ENCODE assay signal across 8 mouse cellular contexts in genomic region chr19:55218192-55218739, GRCm38 (mm10). TPM values are rescaled to one million over a fixed set of nuclear protein-coding genes. Genes with fewer than 3 reads are reported as not detected.
A peak's percentile ranks its signal among the peaks of the same experiment; 100 is the strongest.
DNase-seq lines count a peak whose midpoint lies in the region; ATAC-seq and TF ChIP-seq lines count a peak whose summit lies in the region.

No protein-coding gene starts in this region.

- H3K27me3 ChIP-seq in forebrain, embryonic 14.5 days (replicated peaks; ENCODE audit: control insufficient read depth, insufficient read depth, low read length): no peaks in the 10 kb centered on the region
- no peaks in the 10 kb centered on the region for H3K27me3 ChIP-seq in liver, postnatal 0 days (ENCODE audit: insufficient read depth, low read length)
- peaks cover 4% of the 10 kb centered on the region; the same call in 1 of the 2 replicates for H3K27me3 ChIP-seq in neural tube, embryonic 13.5 days
- H3K27me3 ChIP-seq in testis, adult 2 months (ENCODE audit: control insufficient read depth, insufficient read depth, low read length): no peaks in the 10 kb centered on the region

- peak overlapping the region; percentile 56 to 84 for H3K4me3 ChIP-seq in ES-E14 (ENCODE audit: insufficient read depth in 1 of 2, low read depth in 1 of 2, low read length in 2 of 2, poor library complexity in 1 of 2, severe bottlenecking in 1 of 2)
- peak overlapping the region; percentile 28 for H3K4me3 ChIP-seq in forebrain, embryonic 14.5 days (ENCODE audit: low read depth, low read length)
- H3K4me3 ChIP-seq in liver, postnatal 0 days (ENCODE audit: low read depth, low read length): peak overlapping the region; percentile 51
- H3K4me3 ChIP-seq in neural tube, embryonic 13.5 days: peak overlapping the region; percentile 42
- peak overlapping the region; percentile 79 for H3K4me3 ChIP-seq in testis, adult 2 months (ENCODE audit: control insufficient read depth, low read depth, low read length)

- H3K9me3 ChIP-seq in ES-E14 (ENCODE audit: control insufficient read depth, insufficient read depth, low read depth, low read length): no peaks in the 10 kb centered on the region
- no peaks in the 10 kb centered on the region for H3K9me3 ChIP-seq in forebrain, embryonic 14.5 days (replicated peaks; ENCODE audit: control insufficient read depth, low read length)
- no peaks in the 10 kb centered on the region for H3K9me3 ChIP-seq in liver, postnatal 0 days (ENCODE audit: low read length)
- no peaks in the 10 kb centered on the region for H3K9me3 ChIP-seq in neural tube, embryonic 13.5 days

- H3K4me2 ChIP-seq in forebrain, embryonic 14.5 days (ENCODE audit: low read length): peak overlapping the region; percentile 60
- peak overlapping the region; percentile 85 for H3K4me2 ChIP-seq in liver, postnatal 0 days (ENCODE audit: low read depth, low read length)
- H3K4me2 ChIP-seq in neural tube, embryonic 13.5 days: peak overlapping the region; percentile 62

- peak overlapping the region; percentile 33; the same call in 1 of the 2 replicates for H3K9ac ChIP-seq in ES-E14 (ENCODE audit: insufficient read depth, low read depth, low read length, poor library complexity, severe bottlenecking)
- H3K9ac ChIP-seq in forebrain, embryonic 14.5 days (ENCODE audit: low read length): peak overlapping the region; percentile 55
- peak overlapping the region; percentile 61 for H3K9ac ChIP-seq in liver, postnatal 0 days (replicated peaks)
- peak overlapping the region; percentile 68 for H3K9ac ChIP-seq in neural tube, embryonic 13.5 days

- in situ Hi-C loops in ES-E14 (cut with MboI; ENCODE audit: low sequenced_read_pairs in 2 of 2, unreplicated experiment in 2 of 2): no loop called here

- H3K36me3 ChIP-seq in ES-E14 (ENCODE audit: control insufficient read depth, insufficient read depth, low read length, poor library complexity, severe bottlenecking): no peaks in the 10 kb centered on the region
- H3K36me3 ChIP-seq in forebrain, embryonic 14.5 days (ENCODE audit: control insufficient read depth, insufficient read depth, low read length): no peaks in the 10 kb centered on the region
- H3K36me3 ChIP-seq in liver, postnatal 0 days (replicated peaks; ENCODE audit: insufficient read depth, low read length): no peaks in the 10 kb centered on the region
- H3K36me3 ChIP-seq in neural tube, embryonic 13.5 days: no peaks in the 10 kb centered on the region
- H3K36me3 ChIP-seq in testis, adult 2 months (ENCODE audit: control insufficient read depth, insufficient read depth, low read length): no peaks in the 10 kb centered on the region

- peaks cover 0 to 12% of the 10 kb centered on the region in 2 experiments; a peak in 2 of 4 replicates for H3K4me1 ChIP-seq in ES-E14 (ENCODE audit: control insufficient read depth in 2 of 2, insufficient read depth in 2 of 2, low read length in 2 of 2, poor library complexity in 1 of 2)
- no peaks in the 10 kb centered on the region for H3K4me1 ChIP-seq in forebrain, embryonic 14.5 days (ENCODE audit: control insufficient read depth, insufficient read depth, low read length)
- H3K4me1 ChIP-seq in liver, postnatal 0 days (ENCODE audit: insufficient read depth): peaks cover 18% of the 10 kb centered on the region
- H3K4me1 ChIP-seq in neural tube, embryonic 13.5 days (replicated peaks): peaks cover 13% of the 10 kb centered on the region
- peaks cover 11% of the 10 kb centered on the region; the same call in 1 of the 2 replicates for H3K4me1 ChIP-seq in testis, adult 2 months (ENCODE audit: control insufficient read depth, insufficient read depth, low read length)

- peak; percentile 88 for TF ChIP-seq CTCF in liver, postnatal 0 days (IDR thresholded peaks at IDR 0.05; ENCODE audit: low read depth)
- TF ChIP-seq CTCF in testis, adult 2 months (IDR thresholded peaks at IDR 0.05; ENCODE audit: control insufficient read depth, insufficient read depth, insufficient replicate concordance, low read depth, low read length): peak; percentile 81

- DNase-seq in ES-E14 (ENCODE audit: low read depth, low spot score): peak; percentile 90
- DNase-seq in cerebellum, adult 11 months: peak; percentile 63
- DNase-seq in forebrain, embryonic 14.5 days (ENCODE audit: low spot score): peak; percentile 92
- DNase-seq in heart, postnatal 14 days: peak; percentile 81 to 90
- peak; percentile 89 for DNase-seq in layer of hippocampus, adult 11-12 months (ENCODE audit: low spot score)
- DNase-seq in liver, postnatal 0 days: peak; percentile 91

- intact Hi-C loops in heart, postnatal 14 days (cut with DNase I): loop anchor here (1.0 to 2.0 kb wide), 2 partner anchors 27 to 85 kb away; no protein-coding TSS in a partner anchor

- peak; percentile 88 for ATAC-seq in forebrain, embryonic 14.5 days
- peak; percentile 78 for ATAC-seq in liver, postnatal 0 days
- peak; percentile 86 for ATAC-seq in neural tube, embryonic 13.5 days (ENCODE audit: low read depth)

- WGBS in forebrain, embryonic 14.5 days: 5% methylated on average over 20 of the region's 20 CpGs
- WGBS in liver, postnatal 0 days (ENCODE audit: insufficient replicate concordance): 2% methylated on average over 20 of the region's 20 CpGs
- 3% methylated on average over 20 of the region's 20 CpGs for WGBS in neural tube, embryonic 13.5 days

- H3K27ac ChIP-seq in ES-E14 (ENCODE audit: insufficient read depth, low read depth, low read length, poor library complexity, severe bottlenecking): no peak overlapping the region
- no peak overlapping the region for H3K27ac ChIP-seq in forebrain, embryonic 14.5 days (ENCODE audit: low read depth, low read length)
- H3K27ac ChIP-seq in liver, postnatal 0 days (ENCODE audit: low read depth): peak overlapping the region; percentile 88
- H3K27ac ChIP-seq in neural tube, embryonic 13.5 days (replicated peaks): no peak overlapping the region; the same call in 1 of the 2 replicates
- H3K27ac ChIP-seq in testis, adult 2 months (ENCODE audit: control insufficient read depth, insufficient read depth, low read depth, low read length): no peak overlapping the region

- no peak for TF ChIP-seq EP300 in liver, postnatal 0 days (IDR thresholded peaks at IDR 0.05; ENCODE audit: low read depth)

- TF ChIP-seq POLR2A in testis, adult 2 months (IDR thresholded peaks at IDR 0.05; ENCODE audit: control insufficient read depth, low read depth, low read length): no peak

TF ChIP-seq in ES-E14, 5 proteins besides CTCF, POLR2A, EP300 and RAD21:
- TF ChIP-seq CHD2 (IDR thresholded peaks at IDR 0.05; ENCODE audit: low read depth, low read length): no peak
- TF ChIP-seq ZC3H11A (IDR thresholded peaks at IDR 0.05; ENCODE audit: borderline replicate concordance, low read depth, low read length): 0 out of 2 replicates have a peak, but pooled peaks have one; percentile 35
- 0 out of 2 replicates have a peak, but pooled peaks have one; percentile 1 for TF ChIP-seq MAFK (IDR thresholded peaks at IDR 0.05; ENCODE audit: insufficient read depth, low read depth, low read length)

RNA-seq across cellular contexts. Expression of gene Gucy2g, which starts 22.8 kb away (rescaled TPM):
- total RNA-seq in ES-E14 (2012; rRNA removed): 0.09 and 0.21 TPM in 2 replicates
- 0.04 TPM in 1 of 2 replicates, not detected in the other for polyA plus RNA-seq in forebrain, embryonic 14.5 days (2014; fragmentation: Nextera tagmentation; extraction: Ambion mirVana)
- under 1 TPM in 1 of 2 experiments, not detected in 1; 0.17 TPM for total RNA-seq in heart, postnatal 14 days (2021)
- 0.02 TPM in 1 of 2 replicates, not detected in the other for polyA plus RNA-seq in liver, postnatal 0 days (2015; fragmentation: Nextera tagmentation; extraction: Ambion mirVana)
- polyA plus RNA-seq in neural tube, embryonic 13.5 days (2015; fragmentation: Nextera tagmentation; extraction: Ambion mirVana): not detected in 2 replicates
- 1.9 and 2.1 TPM in 2 replicates for polyA plus RNA-seq in testis, adult 2 months (2012; rRNA removed)

RNA-seq across cellular contexts. Expression of gene Acsl5, which starts 33.5 kb away (rescaled TPM):
- total RNA-seq in ES-E14 (2012; rRNA removed): 17.1 and 30.0 TPM in 2 replicates
- polyA plus RNA-seq in forebrain, embryonic 14.5 days (2014; fragmentation: Nextera tagmentation; extraction: Ambion mirVana): 7.7 and 9.6 TPM in 2 replicates
- total RNA-seq in heart, postnatal 14 days (2021): 10 to 100 TPM; 12.4 to 15.7 TPM
- polyA plus RNA-seq in liver, postnatal 0 days (2015; fragmentation: Nextera tagmentation; extraction: Ambion mirVana): 397 and 414 TPM in 2 replicates
- 17.1 and 24.2 TPM in 2 replicates for polyA plus RNA-seq in neural tube, embryonic 13.5 days (2015; fragmentation: Nextera tagmentation; extraction: Ambion mirVana)
- 6.9 and 7.1 TPM in 2 replicates for polyA plus RNA-seq in testis, adult 2 months (2012; rRNA removed)

RNA-seq across cellular contexts. Expression of gene Tectb, which starts 37.7 kb away (rescaled TPM):
- total RNA-seq in ES-E14 (2012; rRNA removed): not detected in 2 replicates
- 0.24 TPM in 1 of 2 replicates, not detected in the other for polyA plus RNA-seq in forebrain, embryonic 14.5 days (2014; fragmentation: Nextera tagmentation; extraction: Ambion mirVana)
- total RNA-seq in heart, postnatal 14 days (2021): under 1 TPM; 0.17 to 0.72 TPM
- 0.09 and 0.19 TPM in 2 replicates for polyA plus RNA-seq in liver, postnatal 0 days (2015; fragmentation: Nextera tagmentation; extraction: Ambion mirVana)
- polyA plus RNA-seq in neural tube, embryonic 13.5 days (2015; fragmentation: Nextera tagmentation; extraction: Ambion mirVana): 0.27 and 0.29 TPM in 2 replicates
- 0.14 and 0.30 TPM in 2 replicates for polyA plus RNA-seq in testis, adult 2 months (2012; rRNA removed)

Comparison
In these comparisons a context has a peak if more than half of its experiments do, and no peak if none do; other contexts are left out.
1. H3K4me3 ChIP-seq: peak in every context shown above with its lines; median percentile 79 in testis, adult 2 months; 70 in ES-E14; 51 in liver, postnatal 0 days; 42 in neural tube, embryonic 13.5 days; 28 in forebrain, embryonic 14.5 days.
2. RNA of gene Acsl5, which starts 33.5 kb away (polyA plus RNA-seq): 397 to 414 TPM in liver, postnatal 0 days; 17.1 to 24.2 TPM in neural tube, embryonic 13.5 days, 7.7 to 9.6 TPM in forebrain, embryonic 14.5 days and 6.9 to 7.1 TPM in testis, adult 2 months; every median in the first group is over 10 times any median in the second.
3. Peak in every context shown above with its lines, with median percentiles within 50 percentile points of each other: DNase-seq, H3K9ac ChIP-seq, ATAC-seq and H3K4me2 ChIP-seq.